Mouse (Mus musculus): ENCODE measurements at regions not wholly inside any gene's neighbourhood (a gene's known extent, or its start where the extent isn't known, plus 50 kb on each side); places are given as distances from the start of the nearest gene placed in this dataset.

- 90% methylated on average over 5 of the region's 5 CpGs for WGBS
- no peak for DNase-seq (ENCODE audit: low spot score)
- Histone ChIP-seq H3K9me3 (replicated peaks; ENCODE audit: control insufficient read depth, low read length) (no peaks in the 10 kb centered on the region), H3K27ac (replicated peaks; ENCODE audit: low read depth, low read length) (no peak overlapping the region), H3K4me3 (ENCODE audit: low read depth, low read length) (no peak overlapping the region), H3K4me1 (ENCODE audit: control insufficient read depth, insufficient read depth, low read length) (no peaks in the 10 kb centered on the region), H3K4me2 (ENCODE audit: low read depth, low read length) (no peak overlapping the region), H3K27me3 (ENCODE audit: control insufficient read depth, insufficient read depth, low read length) (no peaks in the 10 kb centered on the region), H3K9ac (replicated peaks; ENCODE audit: low read length) (no peak overlapping the region), H3K36me3 (replicated peaks; ENCODE audit: control insufficient read depth, insufficient read depth, low read depth, low read length) (no peaks in the 10 kb centered on the region)
- no peak for ATAC-seq (replicated peaks; ENCODE audit: insufficient number of reproducible peaks, low FRiP score, low TSS enrichment, low read depth)
Measured at GRCm38 (mm10) chr17:93579981-93580380, 381.2 kb downstream of the Adcyap1 start.

GRCm38 (mm10) chr17:93598181-93598685, 399.4 kb downstream of the Adcyap1 start:
- no peak for ATAC-seq (replicated peaks; ENCODE audit: insufficient number of reproducible peaks, low FRiP score, low TSS enrichment, low read depth)
- Histone ChIP-seq H3K4me2 (ENCODE audit: low read depth, low read length) (no peak overlapping the region), H3K4me1 (ENCODE audit: control insufficient read depth, insufficient read depth, low read length) (no peaks in the 10 kb centered on the region), H3K9me3 (replicated peaks; ENCODE audit: control insufficient read depth, low read length) (no peaks in the 10 kb centered on the region), H3K27ac (replicated peaks; ENCODE audit: low read depth, low read length) (no peak overlapping the region), H3K9ac (replicated peaks; ENCODE audit: low read length) (no peak overlapping the region), H3K36me3 (replicated peaks; ENCODE audit: control insufficient read depth, insufficient read depth, low read depth, low read length) (no peaks in the 10 kb centered on the region), H3K27me3 (ENCODE audit: control insufficient read depth, insufficient read depth, low read length) (no peaks in the 10 kb centered on the region), H3K4me3 (ENCODE audit: low read depth, low read length) (no peak overlapping the region)
- 88% methylated on average over 2 of the region's 2 CpGs for WGBS
- no peak for DNase-seq (ENCODE audit: low spot score)

GRCm38 (mm10) chr17:93600236-93600635, 401.4 kb downstream of the Adcyap1 start:
- no peak overlapping the region for H3K4me3 ChIP-seq (ENCODE audit: low read depth, low read length)
- DNase-seq (ENCODE audit: low spot score) (no peak), ATAC-seq (replicated peaks; ENCODE audit: insufficient number of reproducible peaks, low FRiP score, low TSS enrichment, low read depth) (no peak)
- no peaks in the 10 kb centered on the region for H3K27me3 ChIP-seq (ENCODE audit: control insufficient read depth, insufficient read depth, low read length)
- H3K4me2 ChIP-seq (ENCODE audit: low read depth, low read length): no peak overlapping the region
- H3K4me1 ChIP-seq (ENCODE audit: control insufficient read depth, insufficient read depth, low read length): no peaks in the 10 kb centered on the region
- no peak overlapping the region for H3K9ac ChIP-seq (replicated peaks; ENCODE audit: low read length)
- no peak overlapping the region for H3K27ac ChIP-seq (replicated peaks; ENCODE audit: low read depth, low read length)
- 76% methylated on average over 3 of the region's 3 CpGs for WGBS
- no peaks in the 10 kb centered on the region for H3K9me3 ChIP-seq (replicated peaks; ENCODE audit: control insufficient read depth, low read length)
- H3K36me3 ChIP-seq (replicated peaks; ENCODE audit: control insufficient read depth, insufficient read depth, low read depth, low read length): no peaks in the 10 kb centered on the region

DNA sequence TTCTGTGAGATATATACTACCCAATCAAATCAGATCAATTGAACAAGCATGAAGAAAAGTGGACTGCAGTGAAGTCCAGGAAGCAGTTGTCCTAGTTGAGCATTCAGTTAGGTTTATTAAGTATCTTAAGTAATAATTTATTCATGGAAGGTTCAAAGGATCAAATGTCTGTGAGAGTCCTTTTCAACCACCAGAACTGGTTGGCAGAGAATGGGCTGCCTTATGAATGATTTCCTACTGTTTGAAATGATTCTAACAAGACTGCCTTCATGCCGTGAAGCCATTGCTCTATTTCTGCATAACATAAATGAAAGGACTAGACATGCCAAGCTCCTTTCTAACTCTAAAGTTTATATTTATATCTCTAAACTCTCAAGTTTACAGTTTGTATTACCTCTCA, 410.4 kb downstream of the Adcyap1 start:
- Histone ChIP-seq H3K36me3 (replicated peaks; ENCODE audit: control insufficient read depth, insufficient read depth, low read depth, low read length) (no peaks in the 10 kb centered on the region), H3K9me3 (replicated peaks; ENCODE audit: control insufficient read depth, low read length) (no peaks in the 10 kb centered on the region), H3K27me3 (ENCODE audit: control insufficient read depth, insufficient read depth, low read length) (no peaks in the 10 kb centered on the region), H3K4me1 (ENCODE audit: control insufficient read depth, insufficient read depth, low read length) (no peaks in the 10 kb centered on the region), H3K27ac (replicated peaks; ENCODE audit: low read depth, low read length) (no peak overlapping the region), H3K4me3 (ENCODE audit: low read depth, low read length) (no peak overlapping the region), H3K9ac (replicated peaks; ENCODE audit: low read length) (no peak overlapping the region), H3K4me2 (ENCODE audit: low read depth, low read length) (no peak overlapping the region)
- ATAC-seq (replicated peaks; ENCODE audit: insufficient number of reproducible peaks, low FRiP score, low TSS enrichment, low read depth) (no peak), DNase-seq (ENCODE audit: low spot score) (no peak)
- 87% methylated on average over 1 of the region's 1 CpGs for WGBS

GRCm38 (mm10) chr17:93609942-93610596, 411.3 kb downstream of the Adcyap1 start:
- 86% methylated on average over 1 of the region's 1 CpGs for WGBS
- Histone ChIP-seq H3K9ac (replicated peaks; ENCODE audit: low read length) (no peak overlapping the region), H3K4me1 (ENCODE audit: control insufficient read depth, insufficient read depth, low read length) (no peaks in the 10 kb centered on the region), H3K27ac (replicated peaks; ENCODE audit: low read depth, low read length) (no peak overlapping the region), H3K9me3 (replicated peaks; ENCODE audit: control insufficient read depth, low read length) (no peaks in the 10 kb centered on the region), H3K4me2 (ENCODE audit: low read depth, low read length) (no peak overlapping the region), H3K36me3 (replicated peaks; ENCODE audit: control insufficient read depth, insufficient read depth, low read depth, low read length) (no peaks in the 10 kb centered on the region), H3K27me3 (ENCODE audit: control insufficient read depth, insufficient read depth, low read length) (no peaks in the 10 kb centered on the region), H3K4me3 (ENCODE audit: low read depth, low read length) (no peak overlapping the region)
- ATAC-seq (replicated peaks; ENCODE audit: insufficient number of reproducible peaks, low FRiP score, low TSS enrichment, low read depth): no peak
- no peak for DNase-seq (ENCODE audit: low spot score)
